Mouse (Mus musculus): ENCODE results near the gene Srp68. TPM values are rescaled to one million over a fixed set of nuclear protein-coding genes. Genes with fewer than 3 reads are reported as not detected.

The Srp68 gene
- total RNA-seq, 2 experiments from 2014 or later = 54.4 to 55.6 TPM

GRCm38 (mm10) chr11:116253076-116253600, 20.9 kb downstream of the Srp68 start:
- intact Hi-C loops (cut with DNase I) = no loop called here
- DNase-seq = no peak

- intact Hi-C loops (cut with DNase I) = no loop called here
- DNase-seq = no peak
These were observed 23.1 kb downstream of the Srp68 start for GRCm38 (mm10) chr11:116250898-116251297.

- intact Hi-C loops (cut with DNase I) = no loop called here
- DNase-seq = no peak
These were observed 26.4 kb downstream of the Srp68 start for GRCm38 (mm10) chr11:116247502-116248222.

- intact Hi-C loops (cut with DNase I) = no loop called here
- no peak for DNase-seq
These were observed 28.4 kb downstream of the Srp68 start for GRCm38 (mm10) chr11:116245616-116246015.

- intact Hi-C loops (cut with DNase I) = no loop called here
- no peak for DNase-seq
These were observed 29.4 kb downstream of the Srp68 start for GRCm38 (mm10) chr11:116244580-116244979.

GRCm38 (mm10) chr11:116241744-116242235, 32.2 kb downstream of the Srp68 start:
- no peak for DNase-seq
- intact Hi-C loops (cut with DNase I) = no loop called here

GRCm38 (mm10) chr11:116239797-116240196, 34.2 kb downstream of the Srp68 start:
- DNase-seq = no peak
- intact Hi-C loops (cut with DNase I) = no loop called here

GRCm38 (mm10) chr11:116237742-116238395, 36.1 kb downstream of the Srp68 start, which contains the start of gene Evpl:
Evpl (minus strand) TSS chr11:116238077.
- peak; percentile 31 to 45 for DNase-seq

GRCm38 (mm10) chr11:116234901-116235300, 39.1 kb downstream of the Srp68 start:
- intact Hi-C loops (cut with DNase I) = no loop called here
- no peak for DNase-seq

More at GRCm38 (mm10) chr11:116237742-116238395, 36.1 kb downstream of the Srp68 start, which contains the start of gene Evpl:
- intact Hi-C loops (cut with DNase I) = no loop called here

- intact Hi-C loops (cut with DNase I) = no loop called here
- DNase-seq = no peak
These were observed 41.6 kb downstream of the Srp68 start for GRCm38 (mm10) chr11:116232427-116232826.

GRCm38 (mm10) chr11:116228699-116229098, 45.3 kb downstream of the Srp68 start:
- DNase-seq = no peak
- intact Hi-C loops (cut with DNase I) = loop anchor here (5.0 kb wide), 1 partner anchor 219 kb away; no protein-coding TSS in a partner anchor

- intact Hi-C loops (cut with DNase I) = loop anchor here (1.0 to 5.0 kb wide), 3 partner anchors 68 to 238 kb away; no protein-coding TSS in a partner anchor
- DNase-seq = peak; percentile 83 to 91
These were observed 47.6 kb downstream of the Srp68 start for GRCm38 (mm10) chr11:116226414-116226813.

GRCm38 (mm10) chr11:116222740-116223059, 51.3 kb downstream of the Srp68 start:
- intact Hi-C loops (cut with DNase I) = no loop called here
- no peak for DNase-seq

- intact Hi-C loops (cut with DNase I) = no loop called here
- peak; percentile 47 to 59 for DNase-seq
These were observed 51.9 kb downstream of the Srp68 start for GRCm38 (mm10) chr11:116221931-116222739.

GRCm38 (mm10) chr11:116219885-116220284, 54.1 kb downstream of the Srp68 start:
- intact Hi-C loops (cut with DNase I) = loop anchor here (1.0 to 5.0 kb wide), 4 partner anchors 19 to 133 kb away; partner anchors contain the start of genes Fbf1 and Wbp2
- DNase-seq = peak; percentile 74 to 82

- intact Hi-C loops (cut with DNase I) = loop anchor here (2.0 to 5.0 kb wide), 3 partner anchors 18 to 132 kb away; partner anchors contain the start of genes Fbf1 and Wbp2
These were observed 55.1 kb downstream of the Srp68 start for GRCm38 (mm10) chr11:116218737-116219400.

GRCm38 (mm10) chr11:116218263-116218662, 55.8 kb downstream of the Srp68 start:
- intact Hi-C loops (cut with DNase I) = loop anchor here (2.0 to 5.0 kb wide), 3 partner anchors 17 to 131 kb away; partner anchors contain the start of genes Fbf1 and Wbp2
- peak in 1 of 2 experiments; percentile 61 for DNase-seq

More at GRCm38 (mm10) chr11:116218737-116219400, 55.1 kb downstream of the Srp68 start:
- peak; percentile 86 to 91 for DNase-seq

- intact Hi-C loops (cut with DNase I) = loop anchor here (5.0 kb wide), 1 partner anchor 129 kb away; the partner anchor contains the start of gene Wbp2
- DNase-seq = no peak
These were observed 57.5 kb downstream of the Srp68 start for GRCm38 (mm10) chr11:116216549-116216948.

- intact Hi-C loops (cut with DNase I) = loop anchor here (5.0 kb wide), 1 partner anchor 129 kb away; the partner anchor contains the start of gene Wbp2
These were observed 58.0 kb downstream of the Srp68 start for GRCm38 (mm10) chr11:116215991-116216390.

More at GRCm38 (mm10) chr11:116215991-116216390, 58.0 kb downstream of the Srp68 start:
- DNase-seq = no peak

All from heart, postnatal 14 days (tissue).